Mouse (Mus musculus) hindlimb bud, embryonic 11.5 days (tissue): ENCODE results near the gene Rin1.
"Not testable (repeated sequence)": the region's sequence is repeated elsewhere in the genome, so short reads cannot be mapped to it uniquely, and the experiment has no call there.

Source experiments
- DNase-seq: peaks from one replicate; pipeline ENCODE4 v3.0.0-alpha.2; 2012; ENCODE audit warnings: low read depth, low spot score; ENCODE audit errors: extremely low spot score

Rin1 gene

GRCm38 (mm10) chr19:5067867-5068569 is 17.7 kb downstream of the Rin1 start, which contains the start of gene Cd248:
Gene Cd248 (plus strand): TSS chr19:5068078.
- no peak for DNase-seq

DNA sequence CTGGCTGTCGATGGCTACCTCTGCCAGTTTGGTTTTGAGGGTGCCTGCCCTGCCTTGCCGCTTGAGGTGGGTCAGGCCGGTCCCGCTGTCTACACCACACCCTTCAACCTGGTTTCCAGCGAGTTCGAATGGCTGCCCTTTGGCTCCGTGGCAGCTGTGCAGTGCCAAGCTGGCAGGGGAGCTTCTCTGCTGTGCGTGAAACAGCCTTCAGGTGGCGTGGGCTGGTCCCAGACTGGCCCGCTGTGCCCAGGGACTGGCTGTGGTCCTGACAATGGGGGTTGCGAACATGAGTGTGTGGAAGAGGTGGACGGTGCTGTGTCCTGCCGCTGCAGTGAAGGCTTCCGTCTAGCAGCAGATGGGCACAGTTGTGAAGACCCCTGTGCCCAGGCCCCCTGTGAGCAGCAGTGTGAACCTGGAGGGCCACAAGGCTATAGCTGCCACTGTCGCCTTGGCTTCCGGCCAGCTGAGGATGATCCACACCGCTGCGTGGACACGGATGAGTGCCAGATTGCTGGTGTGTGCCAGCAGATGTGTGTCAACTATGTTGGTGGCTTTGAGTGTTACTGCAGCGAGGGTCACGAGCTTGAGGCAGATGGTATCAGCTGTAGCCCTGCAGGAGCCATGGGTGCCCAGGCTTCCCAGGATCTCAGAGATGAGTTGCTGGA is 18.4 kb downstream of the Rin1 start:
- DNase-seq, result no peak

DNA sequence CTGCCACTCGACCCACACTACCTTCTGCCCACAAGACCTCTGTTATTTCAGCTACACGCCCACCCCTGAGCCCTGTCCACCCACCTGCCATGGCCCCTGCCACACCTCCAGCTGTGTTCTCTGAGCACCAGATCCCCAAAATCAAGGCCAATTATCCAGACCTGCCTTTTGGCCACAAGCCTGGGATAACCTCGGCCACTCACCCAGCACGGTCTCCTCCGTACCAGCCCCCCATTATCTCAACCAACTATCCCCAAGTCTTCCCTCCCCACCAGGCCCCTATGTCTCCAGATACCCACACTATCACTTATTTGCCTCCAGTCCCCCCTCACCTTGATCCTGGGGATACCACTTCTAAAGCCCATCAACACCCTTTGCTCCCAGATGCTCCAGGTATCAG is 19.2 kb downstream of the Rin1 start:
- no peak for DNase-seq

GRCm38 (mm10) chr19:5069978-5070377 is 19.7 kb downstream of the Rin1 start:
- no peak for DNase-seq

GRCm38 (mm10) chr19:5071077-5071476 is 20.8 kb downstream of the Rin1 start:
- no peak for DNase-seq

GRCm38 (mm10) chr19:5071545-5072369 is 21.5 kb downstream of the Rin1 start:
- DNase-seq, result peak; percentile 95

DNA sequence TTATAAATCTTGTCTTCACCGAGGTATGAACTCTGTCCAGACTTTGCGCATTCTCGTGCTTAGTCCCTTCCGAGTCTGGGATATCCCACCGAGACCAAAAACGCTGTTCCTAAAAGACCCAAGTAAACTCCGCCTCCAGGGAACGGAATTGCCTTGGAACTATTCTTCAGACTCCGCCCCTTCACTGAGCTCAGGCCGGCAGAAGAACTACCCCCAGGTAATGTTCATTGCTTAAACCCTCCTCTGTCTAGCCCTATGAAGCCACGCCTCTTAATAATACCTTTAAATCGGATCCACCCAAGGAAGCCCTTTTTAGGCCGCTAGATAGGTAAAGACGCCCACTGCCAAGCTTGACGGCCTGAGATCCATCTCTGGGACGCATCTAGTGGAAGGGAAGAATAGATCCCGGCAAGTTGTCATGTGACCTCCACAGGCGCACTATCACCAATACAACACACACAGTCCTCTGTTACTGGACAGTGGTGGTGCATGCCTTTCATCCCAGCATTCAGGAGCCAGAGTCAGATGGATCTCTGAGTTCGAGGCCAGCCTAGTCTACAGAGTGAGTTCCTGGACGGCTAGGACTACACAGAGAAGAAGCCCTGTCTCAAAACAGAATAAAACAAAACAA is 22.2 kb downstream of the Rin1 start:
- DNase-seq, result no peak

- no peak for DNase-seq
Observed at GRCm38 (mm10) chr19:5073028-5073427, 22.7 kb downstream of the Rin1 start.

DNA sequence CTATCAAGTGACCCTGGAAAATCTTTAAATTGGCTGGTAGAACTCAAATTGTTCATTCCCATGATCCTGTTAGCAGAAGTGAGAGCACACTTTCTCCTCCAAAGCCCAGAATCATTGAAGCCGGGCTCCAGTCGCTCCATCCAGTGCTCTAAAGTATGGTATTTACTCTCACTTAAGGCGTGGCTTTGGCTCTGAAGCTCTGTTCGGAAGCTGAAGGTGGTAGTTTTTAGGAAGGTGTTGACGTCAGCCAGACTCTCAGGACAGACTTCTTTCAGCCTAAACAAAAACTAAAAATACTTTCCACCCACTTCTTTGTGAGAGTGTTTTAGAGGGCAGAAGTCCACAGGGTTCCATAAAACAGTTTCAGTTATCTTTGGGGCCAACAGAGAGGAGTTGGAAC is 23.2 kb downstream of the Rin1 start:
- no peak for DNase-seq

GRCm38 (mm10) chr19:5079279-5079678 is 29.0 kb downstream of the Rin1 start:
- DNase-seq, result no peak

GRCm38 (mm10) chr19:5082005-5082404 is 31.7 kb downstream of the Rin1 start:
- no peak for DNase-seq

DNA sequence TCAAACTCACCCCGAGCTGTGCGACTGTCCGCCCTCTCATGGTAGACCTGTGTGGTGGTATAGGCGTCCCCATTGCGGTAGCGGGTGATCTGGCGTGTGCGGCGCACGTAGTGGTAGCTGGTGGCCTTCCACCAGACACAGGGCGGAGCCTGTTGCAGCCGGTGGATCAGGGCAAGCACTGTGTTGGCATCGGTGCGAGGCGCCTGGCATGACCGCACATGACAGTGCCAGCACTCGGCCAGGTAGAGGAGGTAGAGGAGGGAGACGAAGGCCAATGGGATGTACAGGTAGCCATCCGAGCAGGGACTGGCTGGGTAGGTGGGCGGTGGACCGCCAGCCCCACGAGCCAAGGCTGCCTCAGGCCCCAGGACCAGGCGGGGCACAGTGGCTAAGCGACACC is 32.3 kb downstream of the Rin1 start:
- DNase-seq, result no peak

GRCm38 (mm10) chr19:5083961-5084833 is 33.9 kb downstream of the Rin1 start:
- DNase-seq, result no peak

DNA sequence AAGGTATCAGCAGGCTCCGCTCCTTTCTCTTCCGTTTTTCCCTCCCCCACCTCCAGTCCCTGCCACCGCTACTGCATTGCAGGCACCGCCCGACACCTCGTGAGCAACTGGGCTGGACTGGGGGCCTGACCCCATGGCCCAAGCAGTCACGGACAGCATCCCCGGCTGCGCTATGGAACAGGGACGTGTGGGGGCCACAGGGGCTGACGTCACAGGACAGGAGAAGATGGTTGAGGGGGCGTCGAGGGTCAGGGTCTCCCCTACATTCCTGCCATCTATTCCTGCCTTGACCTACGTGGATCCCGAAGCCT is 34.5 kb downstream of the Rin1 start:
- DNase-seq, result no peak

GRCm38 (mm10) chr19:5085145-5085863 is 35.0 kb downstream of the Rin1 start, which contains the start of gene Tmem151a:
Gene Tmem151a (minus strand): TSS chr19:5085531.
- DNase-seq, result no peak

GRCm38 (mm10) chr19:5086533-5086932 is 36.3 kb downstream of the Rin1 start:
- not testable (repeated sequence) for DNase-seq

GRCm38 (mm10) chr19:5087884-5088728 is 37.8 kb downstream of the Rin1 start, which contains the start of gene Yif1a:
Gene Yif1a (plus strand): TSS chr19:5088538.
- peak; percentile 97 for DNase-seq

DNA sequence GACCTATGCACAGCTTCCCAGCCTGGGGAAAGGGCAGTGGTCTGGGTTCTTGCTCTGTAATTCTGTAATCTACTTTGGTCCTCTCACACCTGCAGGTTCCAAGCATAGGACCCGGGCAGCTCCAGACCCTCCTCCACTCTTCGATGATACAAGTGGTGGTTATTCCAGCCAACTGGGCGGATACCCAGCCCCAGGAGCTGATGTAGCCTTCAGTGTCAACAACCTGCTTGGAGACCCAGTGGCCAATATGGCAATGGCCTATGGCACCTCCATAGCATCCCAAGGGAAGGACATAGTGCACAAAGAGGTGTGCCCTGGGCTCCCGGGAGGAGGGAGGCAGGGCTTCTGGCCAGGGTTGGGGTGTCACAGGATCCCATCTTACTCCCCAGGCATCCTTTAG is 39.0 kb downstream of the Rin1 start:
- no peak for DNase-seq

GRCm38 (mm10) chr19:5092083-5092482 is 41.8 kb downstream of the Rin1 start:
- DNase-seq, result no peak
